Mouse (Mus musculus) spleen, postnatal 10 days (tissue): ENCODE results near the gene Extl1.
"Not testable (repeated sequence)": the region's sequence is repeated elsewhere in the genome, so short reads cannot be mapped to it uniquely, and the experiment has no call there.

ENCODE experiments used
- DNase-seq, 2 experiments: peaks; one replicate each; pipeline ENCODE4 v3.0.0; 2021 to 2022; ENCODE audit warnings: low spot score in 2 of 2

The Extl1 gene

DNA sequence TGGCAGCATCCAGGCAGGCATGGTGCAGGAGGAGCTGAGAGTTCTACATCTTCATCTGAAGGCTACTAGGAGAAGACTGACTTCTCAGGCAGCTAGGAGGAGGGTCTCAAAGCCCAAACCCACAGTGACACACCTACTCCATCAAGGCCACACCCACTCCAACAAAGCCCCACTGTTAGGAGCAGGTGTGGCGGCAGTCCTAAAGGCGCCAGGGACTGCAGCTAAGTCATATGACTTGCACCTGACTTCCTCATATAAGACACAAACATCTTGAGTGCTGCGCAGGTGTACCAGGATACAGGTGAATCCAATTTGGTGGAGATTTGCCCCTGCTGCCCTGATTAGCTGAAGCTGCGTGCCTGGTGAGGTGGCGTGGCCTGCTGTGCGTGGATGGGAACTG is at the start of gene Extl1:
Gene Extl1 (minus strand): TSS at position 101 of the 400 bp plus-strand sequence.
- not testable (repeated sequence) for DNase-seq

GRCm38 (mm10) chr4:134432686-134433360 is 49.2 kb upstream of the Extl1 start:
- no peak for DNase-seq

GRCm38 (mm10) chr4:134430381-134431004 is 46.8 kb upstream of the Extl1 start:
- DNase-seq = no peak

GRCm38 (mm10) chr4:134425088-134425487 is 41.4 kb upstream of the Extl1 start:
- DNase-seq = no peak

DNA sequence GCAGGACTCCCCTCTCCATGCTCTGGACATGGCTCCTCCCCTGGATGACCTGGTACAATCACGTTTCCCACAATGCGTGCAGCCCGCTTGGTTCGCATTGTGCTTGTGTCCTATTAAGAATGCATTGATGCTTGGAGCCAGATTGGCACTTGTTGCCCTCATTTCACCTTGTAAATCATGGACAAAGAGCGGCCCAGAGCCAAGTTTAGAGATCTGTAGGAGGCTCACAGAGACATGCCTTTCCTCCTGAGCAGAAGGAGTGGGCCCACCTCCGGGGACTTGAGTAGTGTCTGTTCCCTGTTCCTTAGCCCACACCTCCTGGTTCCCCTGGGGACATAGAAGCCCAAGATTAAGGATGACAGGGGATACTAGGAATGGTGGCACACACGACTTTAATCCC is 40.3 kb upstream of the Extl1 start:
- DNase-seq = no peak

DNA sequence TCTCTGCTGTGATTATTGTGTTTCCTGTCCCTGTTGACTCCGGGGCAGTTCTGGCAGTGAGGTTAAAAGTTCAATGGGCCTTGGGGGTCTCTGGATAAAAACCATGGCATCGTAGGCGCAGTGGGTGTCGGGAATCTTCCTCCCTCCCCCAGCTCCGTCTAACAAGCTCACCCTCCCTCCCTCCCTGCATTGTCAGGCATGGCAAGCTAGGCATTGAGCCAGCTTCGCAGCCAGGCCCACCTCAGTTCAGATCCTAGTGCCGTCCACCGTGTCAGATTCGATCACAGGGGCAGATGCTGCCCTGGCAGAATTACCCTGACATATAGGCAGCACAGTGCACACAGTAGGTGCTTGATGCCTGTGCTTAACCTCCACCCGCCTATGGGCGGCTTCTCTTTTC is 38.3 kb upstream of the Extl1 start:
- DNase-seq = no peak

GRCm38 (mm10) chr4:134417111-134417510 is 33.5 kb upstream of the Extl1 start:
- no peak for DNase-seq

GRCm38 (mm10) chr4:134416602-134417001 is 33.0 kb upstream of the Extl1 start:
- no peak for DNase-seq

- no peak for DNase-seq
Observed at GRCm38 (mm10) chr4:134416177-134416576, 32.5 kb upstream of the Extl1 start.

GRCm38 (mm10) chr4:134409286-134409685 is 25.6 kb upstream of the Extl1 start:
- DNase-seq = peak in 1 of 2 experiments; percentile 56

GRCm38 (mm10) chr4:134403721-134404120 is 20.1 kb upstream of the Extl1 start:
- DNase-seq = no peak

GRCm38 (mm10) chr4:134402571-134403262 is 19.1 kb upstream of the Extl1 start:
- no peak for DNase-seq

DNA sequence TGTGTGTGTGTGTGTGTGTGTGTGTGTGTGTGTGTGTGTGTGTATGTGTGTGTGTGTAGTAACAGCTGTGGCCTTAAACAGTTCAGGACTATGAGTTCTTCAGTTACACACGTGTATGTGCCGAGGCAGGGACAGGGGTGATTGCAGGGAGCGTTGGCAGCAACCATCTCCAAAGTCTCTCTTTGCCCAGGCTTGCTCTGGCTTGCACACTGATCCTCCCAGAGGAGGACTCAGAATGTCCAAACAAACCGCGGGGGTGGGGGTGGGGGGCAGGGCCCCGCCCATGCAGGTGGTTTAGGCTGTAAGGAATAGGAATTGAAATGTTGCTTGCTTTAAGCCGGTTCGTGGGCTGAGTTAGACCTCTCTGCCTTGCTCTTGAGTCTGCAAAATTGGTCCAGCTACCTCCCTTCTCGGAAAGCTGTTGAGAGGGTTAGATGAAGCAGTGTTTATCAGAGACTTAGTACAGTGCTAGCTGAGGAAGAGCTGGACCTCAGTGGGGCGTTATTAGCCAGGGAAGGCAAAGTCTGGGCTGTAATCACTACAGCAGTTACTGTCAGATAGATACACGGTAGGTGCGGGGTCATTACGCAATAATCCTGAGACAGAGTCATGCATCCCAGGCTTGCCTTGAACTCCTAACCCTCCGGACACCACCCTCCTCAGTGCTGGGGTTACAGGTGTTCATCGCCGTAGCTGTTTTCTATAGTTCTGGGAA is 18.4 kb upstream of the Extl1 start:
- no peak for DNase-seq

GRCm38 (mm10) chr4:134401181-134401661 is 17.6 kb upstream of the Extl1 start:
- peak in 1 of 2 experiments; percentile 63 for DNase-seq

GRCm38 (mm10) chr4:134400206-134400605 is 16.6 kb upstream of the Extl1 start:
- DNase-seq = no peak

- DNase-seq = no peak
Observed at GRCm38 (mm10) chr4:134397732-134398131, 14.1 kb upstream of the Extl1 start.

DNA sequence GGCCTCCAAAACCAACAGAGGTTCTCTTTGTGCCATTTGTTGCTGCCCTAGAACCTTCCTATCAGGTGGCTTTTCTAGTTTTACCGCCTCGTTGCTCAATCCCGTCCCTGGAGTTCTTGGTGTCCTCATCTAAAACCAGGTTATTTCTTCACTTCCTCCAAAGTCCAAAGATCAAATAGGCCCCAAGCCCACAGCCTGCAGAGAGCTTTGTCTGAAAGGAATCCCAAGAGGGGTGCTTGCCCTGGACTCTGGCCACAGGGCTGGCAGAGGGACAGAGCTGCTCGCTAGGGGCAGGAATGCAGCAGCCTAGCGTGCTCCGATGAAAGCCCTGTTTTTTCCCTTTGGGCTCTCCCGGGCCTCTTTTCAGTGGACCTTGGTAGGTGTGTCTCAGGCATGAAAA is 13.5 kb upstream of the Extl1 start:
- DNase-seq = no peak

DNA sequence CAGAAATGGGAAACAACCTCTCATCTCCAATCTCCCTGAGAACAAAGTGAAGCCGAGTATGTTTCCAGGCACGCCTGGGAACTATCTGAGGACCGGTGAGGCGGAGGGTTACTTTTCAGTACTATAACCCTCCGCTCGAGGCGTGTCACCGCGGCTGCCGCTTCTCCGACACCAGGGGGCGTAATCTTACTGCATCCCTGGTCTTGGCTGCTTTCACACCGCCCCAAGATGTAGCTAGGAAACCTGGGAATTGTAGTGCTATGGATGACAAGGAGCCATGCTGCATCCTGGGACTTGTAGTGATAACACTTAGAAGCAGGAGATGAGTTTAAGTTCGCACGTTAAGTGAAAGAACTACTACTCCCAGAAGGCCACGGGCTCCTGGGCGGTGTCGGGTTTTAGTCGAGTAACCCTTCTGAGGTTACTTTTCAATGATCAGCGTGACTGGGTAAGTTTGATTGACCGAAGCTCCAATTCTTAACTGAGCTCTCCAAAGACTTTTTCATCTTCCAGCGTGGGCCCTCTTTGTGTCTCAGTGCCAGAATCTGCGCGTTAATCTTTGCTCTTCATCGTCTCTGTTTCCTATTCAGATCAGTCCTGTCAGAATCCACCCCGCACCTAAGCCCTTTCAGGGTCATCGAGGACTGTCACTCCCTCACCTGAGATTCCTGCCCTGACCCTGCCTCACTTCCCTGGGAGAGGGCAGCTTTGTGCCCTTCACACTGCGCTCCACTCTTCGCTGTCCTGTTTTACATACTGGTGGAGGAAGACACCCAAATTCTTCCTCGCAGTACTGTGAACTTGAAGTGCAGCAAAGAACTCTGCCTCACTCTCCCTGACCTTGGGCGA is 12.6 kb upstream of the Extl1 start, which contains the start of gene Pafah2:
Gene Pafah2 (plus strand): TSS at position 344 of the 849 bp plus-strand sequence.
- DNase-seq = peak; percentile 77 to 88

DNA sequence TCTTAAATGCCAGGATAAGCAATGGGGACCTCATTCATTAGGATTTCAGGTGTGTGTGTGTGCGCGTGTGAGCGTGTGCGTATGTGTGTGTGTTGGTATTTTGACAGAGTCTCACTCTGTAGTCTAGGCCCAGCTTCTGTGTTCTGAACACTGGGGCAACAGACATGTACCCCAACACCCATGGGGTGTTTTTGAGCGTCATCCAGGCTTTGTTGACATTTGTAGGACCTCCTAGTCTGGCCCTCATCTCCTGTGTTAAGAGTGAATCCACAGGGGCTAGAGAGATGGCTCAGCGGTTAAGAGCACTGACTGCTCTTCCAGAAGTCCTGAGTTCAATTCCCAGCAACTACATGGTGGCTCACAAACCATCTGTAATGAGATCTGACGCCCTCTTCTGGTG is 11.5 kb upstream of the Extl1 start:
- no peak for DNase-seq

- DNase-seq = no peak
Observed at GRCm38 (mm10) chr4:134393026-134393425, 9.4 kb upstream of the Extl1 start.

- no peak for DNase-seq
Observed at GRCm38 (mm10) chr4:134392595-134392994, 8.9 kb upstream of the Extl1 start.
